Mouse (Mus musculus): ENCODE results near the gene Ano2.

GRCm38 (mm10) chr6:125743203-125744100 lies 53.2 kb downstream of the Ano2 start:
- TF ChIP-seq CTCF (IDR thresholded peaks at IDR 0.05; ENCODE audit: control insufficient read depth, insufficient read depth, insufficient replicate concordance, low read depth, low read length): 0 out of 2 replicates have a peak, but pooled peaks have one; percentile 5
- no peak for TF ChIP-seq POLR2A (IDR thresholded peaks at IDR 0.05; ENCODE audit: control insufficient read depth, low read depth, low read length)
